Mouse (Mus musculus) forebrain, embryonic 11.5 days (tissue): ENCODE data around the gene Shroom4. TPM values are rescaled to one million over a fixed set of nuclear protein-coding genes. Genes with fewer than 3 reads are reported as not detected.

Experiments used
- ATAC-seq: fragments of 200-750 bp; cut with Nextera tagmentation; replicated peaks from 2 replicates; pipeline ENCODE4 v1.8.0; 2017; ENCODE audit warnings: moderate TSS enrichment; ENCODE audit not compliant: low FRiP score
- DNase-seq: peaks from one replicate; pipeline ENCODE4 v3.0.0-alpha.2; 2017; ENCODE audit warnings: low spot score
- H3K27ac ChIP-seq: fragments of 300-500 bp; sonication (generic); 2 replicates; pipeline ENCODE4 v1.5.1; 2014; ENCODE audit warnings: low read depth, low read length
- H3K27me3 ChIP-seq: fragments of 300-500 bp; sonication (generic); 2 replicates; pipeline ENCODE4 v1.6.1; 2014; ENCODE audit warnings: mild to moderate bottlenecking, low read length, mixed read lengths; ENCODE audit not compliant: control insufficient read depth, insufficient read depth
- H3K36me3 ChIP-seq: fragments of 300-500 bp; sonication (generic); 2 replicates; pipeline ENCODE4 v1.6.1; 2014; ENCODE audit warnings: mild to moderate bottlenecking, low read length, moderate library complexity, mixed read lengths; ENCODE audit not compliant: control insufficient read depth, insufficient read depth
- H3K4me1 ChIP-seq: fragments of 300-500 bp; sonication (generic); replicated peaks from 2 replicates; pipeline ENCODE4 v1.6.1; 2014; ENCODE audit warnings: low read length, mixed read lengths; ENCODE audit not compliant: control insufficient read depth, insufficient read depth
- H3K4me2 ChIP-seq: fragments of 300-500 bp; sonication (generic); 2 replicates; pipeline ENCODE4 v1.6.1; 2014; ENCODE audit warnings: low read depth, mild to moderate bottlenecking, low read length, moderate library complexity, mixed read lengths; ENCODE audit not compliant: severe bottlenecking
- H3K4me3 ChIP-seq: fragments of 300-500 bp; sonication (generic); 2 replicates; pipeline ENCODE4 v1.5.1; 2014; ENCODE audit warnings: low read depth, low read length
- H3K9ac ChIP-seq: fragments of 300-500 bp; sonication (generic); 2 replicates; pipeline ENCODE4 v1.6.1; 2014; ENCODE audit warnings: low read length
- H3K9me3 ChIP-seq: fragments of 300-500 bp; sonication (generic); 2 replicates; pipeline ENCODE4 v1.6.1; 2016; ENCODE audit warnings: low read length, mixed read lengths; ENCODE audit not compliant: control insufficient read depth
- WGBS: fragments of 180-500 bp; shearing (Covaris S2); extraction: QIAGEN DNeasy Blood & Tissue Kit; methylation state at CpG from one replicate; pipeline ENCODE4 v1.1.7; 2014; 5-methylcytosine and 5-hydroxymethylcytosine counted together
- polyA plus RNA-seq: library from polyadenylated mRNA; unstranded; fragments of >200 nt; fragmentation: Nextera tagmentation; extraction: Ambion mirVana; gene quantifications from 2 replicates; pipeline ENCODE4 v1.2.1, GENCODE M21; 2014

Gene Shroom4
- polyA plus RNA-seq = 5.4 and 6.0 TPM in 2 replicates

DNA sequence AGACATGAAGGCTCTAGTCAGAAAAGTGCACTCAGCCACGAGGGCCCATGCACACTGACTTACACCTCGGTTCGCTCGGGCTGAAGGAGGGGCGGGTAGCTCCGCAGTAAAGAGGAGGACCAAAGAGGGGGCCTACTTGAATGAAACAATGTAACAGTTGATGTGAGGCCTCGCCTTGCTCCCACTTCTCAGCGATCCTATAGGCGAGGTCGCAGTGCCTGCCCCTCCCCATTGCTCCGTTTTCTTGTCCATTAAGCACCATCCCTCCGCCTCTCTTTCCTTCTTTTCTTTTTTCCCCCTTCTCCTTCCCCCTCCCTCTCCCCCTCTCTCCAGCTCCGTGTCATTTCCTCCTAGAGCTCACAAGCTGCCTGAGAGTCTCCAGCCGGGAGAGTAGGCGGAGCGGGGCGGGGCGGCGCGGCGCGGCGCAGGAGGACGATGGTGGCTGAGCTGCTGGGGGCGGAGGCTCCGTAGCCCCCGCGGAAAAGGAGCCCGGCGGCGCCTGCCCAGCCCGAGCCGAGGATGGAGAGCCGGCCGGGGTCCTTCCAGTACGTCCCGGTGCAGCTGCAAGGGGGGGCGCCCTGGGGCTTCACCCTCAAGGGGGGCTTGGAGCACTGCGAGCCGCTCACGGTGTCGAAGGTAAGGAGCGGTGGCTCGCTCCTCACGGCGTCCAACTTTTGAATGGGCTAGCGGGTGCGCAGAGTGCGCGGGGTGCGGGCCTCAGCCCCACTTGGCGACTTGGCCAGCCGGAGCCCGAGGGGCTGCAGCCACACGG, at the start of gene Shroom4:
Gene Shroom4 (plus strand): TSS at position 229 of the 772 bp plus-strand sequence.
- no peaks in the 10 kb centered on the region for H3K27me3 ChIP-seq
- ATAC-seq (peak; percentile 95), DNase-seq (peak; percentile 85)
- WGBS = 8% methylated on average over 46 of the region's 55 CpGs
- no peaks in the 10 kb centered on the region for H3K36me3 ChIP-seq
- H3K27ac ChIP-seq = peak within 1 kb of the TSS; percentile 57
- no peaks in the 10 kb centered on the region for H3K4me1 ChIP-seq
- H3K4me3 ChIP-seq = peak within 1 kb of the TSS; percentile 56
- H3K9me3 ChIP-seq = no peaks in the 10 kb centered on the region
- H3K9ac ChIP-seq = peak within 1 kb of the TSS; percentile 65
- H3K4me2 ChIP-seq = peak within 1 kb of the TSS; percentile 51

DNA sequence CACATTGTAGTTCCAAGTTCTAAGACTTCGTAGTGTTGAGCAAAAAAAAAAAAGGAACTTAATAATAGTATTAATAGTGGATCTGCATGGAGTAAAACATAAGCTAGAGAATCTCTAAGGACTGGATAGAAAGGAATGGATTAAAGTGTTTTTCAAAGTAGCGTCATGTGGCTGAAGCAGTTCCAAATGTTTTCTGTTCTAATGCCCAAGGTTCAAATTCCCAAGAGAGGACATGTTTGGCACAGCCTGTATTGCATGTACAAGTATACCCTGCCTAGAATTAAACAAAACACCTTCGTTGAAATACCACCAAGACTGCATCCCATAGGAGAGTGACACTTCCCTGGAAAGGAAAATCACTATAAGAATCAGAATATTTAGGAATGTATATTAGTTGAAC, 42.8 kb upstream of the Shroom4 start:
- ATAC-seq = no peak
- 84% methylated on average over 3 of the region's 3 CpGs for WGBS

DNA sequence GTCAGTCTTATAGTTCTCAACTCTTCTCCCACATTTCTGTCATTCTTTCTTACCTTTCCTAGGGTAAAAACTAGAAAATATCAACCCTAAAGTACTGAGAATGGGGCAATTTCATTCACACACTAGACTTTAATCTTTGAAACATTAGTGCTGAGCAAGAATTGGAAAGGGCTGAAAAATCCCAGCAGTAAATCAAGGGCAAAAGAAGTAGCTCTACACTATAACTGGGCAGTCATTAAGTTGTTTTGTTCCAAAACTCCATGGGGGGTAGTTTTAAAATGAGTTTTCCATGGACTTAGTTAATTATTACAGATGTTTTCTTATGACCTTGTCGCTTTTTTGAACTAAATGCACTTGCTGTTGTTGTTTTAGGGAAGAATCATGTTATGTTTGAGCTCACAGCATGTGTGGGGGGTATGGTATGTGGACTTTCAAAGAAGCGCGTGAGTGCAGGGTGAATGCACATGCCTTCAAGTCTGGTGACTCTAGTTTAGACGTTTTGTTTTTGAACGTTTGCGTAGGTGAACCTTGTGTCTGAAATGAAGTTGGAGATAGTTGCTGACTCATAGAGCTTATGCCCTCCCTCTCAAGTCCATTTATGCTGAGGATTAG, 42.0 kb upstream of the Shroom4 start:
- no peak for ATAC-seq
- H3K36me3 ChIP-seq = no peaks in the 10 kb centered on the region
- no peak overlapping the region for H3K27ac ChIP-seq
- no peak overlapping the region for H3K4me3 ChIP-seq
- 70% methylated on average over 6 of the region's 6 CpGs for WGBS
- DNase-seq = no peak
- no peaks in the 10 kb centered on the region for H3K9me3 ChIP-seq
- no peaks in the 10 kb centered on the region for H3K4me1 ChIP-seq
- H3K27me3 ChIP-seq = no peaks in the 10 kb centered on the region
- H3K9ac ChIP-seq = no peak overlapping the region
- H3K4me2 ChIP-seq = no peak overlapping the region

More for the DNA sequence above, 42.8 kb upstream of the Shroom4 start:
- no peak overlapping the region for H3K27ac ChIP-seq
- H3K36me3 ChIP-seq = no peaks in the 10 kb centered on the region
- no peak overlapping the region for H3K4me2 ChIP-seq
- no peak overlapping the region for H3K4me3 ChIP-seq
- DNase-seq = no peak
- H3K9ac ChIP-seq = no peak overlapping the region
- no peaks in the 10 kb centered on the region for H3K9me3 ChIP-seq
- no peaks in the 10 kb centered on the region for H3K27me3 ChIP-seq
- no peaks in the 10 kb centered on the region for H3K4me1 ChIP-seq

DNA sequence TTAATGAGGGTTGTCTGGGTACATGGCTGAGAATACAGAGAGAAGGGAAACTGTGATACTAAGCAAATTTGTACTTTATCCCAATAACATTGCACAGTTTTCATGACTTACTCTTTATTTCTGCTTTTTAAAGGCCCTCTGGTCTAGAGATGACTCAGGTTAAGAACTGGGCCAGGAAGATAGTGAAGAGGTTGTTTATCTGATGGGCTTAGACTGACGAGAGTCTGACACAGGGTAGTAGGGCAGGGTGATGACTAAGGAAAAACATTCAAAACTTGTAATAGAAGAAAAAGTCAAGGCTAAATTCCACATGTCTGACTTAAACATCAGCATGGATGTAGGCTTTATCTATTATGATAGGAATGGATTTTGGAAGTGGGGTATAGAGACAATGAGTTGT, 30.8 kb upstream of the Shroom4 start:
- Histone ChIP-seq H3K9ac (no peak overlapping the region), H3K4me2 (no peak overlapping the region), H3K4me1 (no peaks in the 10 kb centered on the region), H3K27me3 (no peaks in the 10 kb centered on the region), H3K36me3 (no peaks in the 10 kb centered on the region), H3K9me3 (no peaks in the 10 kb centered on the region), H3K4me3 (no peak overlapping the region), H3K27ac (no peak overlapping the region)
- ATAC-seq (no peak), DNase-seq (no peak)
- WGBS = 96% methylated on average over 1 of the region's 1 CpGs

DNA sequence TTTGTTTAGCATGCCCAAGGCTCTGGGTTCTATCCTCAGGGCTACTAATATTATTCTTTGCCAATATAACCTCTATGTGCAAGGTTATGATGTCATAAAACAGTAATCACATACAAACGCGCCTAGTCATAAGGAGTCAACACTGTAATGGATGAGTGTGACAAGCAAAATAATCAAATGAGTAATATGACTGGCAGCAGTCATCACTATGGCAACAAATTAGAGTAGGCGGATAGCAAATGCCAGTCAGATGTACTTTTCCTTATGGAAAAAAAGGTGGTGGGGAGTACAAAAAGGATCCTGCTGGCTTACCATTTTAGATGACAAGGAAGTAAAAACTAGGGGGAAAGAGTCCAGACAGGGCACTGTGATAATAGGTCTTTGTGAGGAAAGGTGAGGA, 28.9 kb upstream of the Shroom4 start:
- H3K27ac ChIP-seq = no peak overlapping the region
- H3K36me3 ChIP-seq = no peaks in the 10 kb centered on the region
- no peak overlapping the region for H3K4me3 ChIP-seq
- DNase-seq (no peak), ATAC-seq (no peak)
- no peak overlapping the region for H3K4me2 ChIP-seq
- 86% methylated on average over 3 of the region's 3 CpGs for WGBS
- H3K4me1 ChIP-seq = no peaks in the 10 kb centered on the region
- no peaks in the 10 kb centered on the region for H3K9me3 ChIP-seq
- no peak overlapping the region for H3K9ac ChIP-seq
- no peaks in the 10 kb centered on the region for H3K27me3 ChIP-seq

DNA sequence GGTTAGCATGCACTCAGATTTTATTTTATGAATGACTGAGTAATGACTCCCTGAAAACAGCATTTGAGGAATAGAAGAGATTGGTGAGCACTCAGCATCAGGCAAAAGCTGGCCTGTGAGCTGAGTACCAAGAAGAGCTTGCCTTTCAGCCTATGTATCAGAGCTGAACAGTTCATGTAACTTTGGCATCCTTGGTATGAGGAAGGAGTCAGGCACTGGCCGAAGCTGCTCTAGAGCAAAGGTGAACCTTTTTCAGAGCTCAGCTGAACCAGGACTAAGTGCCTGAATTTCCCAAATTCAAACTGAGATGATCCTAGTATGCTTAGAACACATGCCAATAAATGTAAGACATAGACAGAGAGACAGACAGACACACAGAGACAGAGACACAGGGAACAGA, 5.8 kb upstream of the Shroom4 start:
- Histone ChIP-seq H3K9me3 (no peaks in the 10 kb centered on the region), H3K36me3 (no peaks in the 10 kb centered on the region), H3K27ac (no peak overlapping the region), H3K4me2 (no peak overlapping the region), H3K4me1 (no peaks in the 10 kb centered on the region), H3K4me3 (no peak overlapping the region), H3K27me3 (no peaks in the 10 kb centered on the region), H3K9ac (no peak overlapping the region)
- 79% methylated on average over 1 of the region's 1 CpGs for WGBS
- ATAC-seq (no peak), DNase-seq (no peak)

DNA sequence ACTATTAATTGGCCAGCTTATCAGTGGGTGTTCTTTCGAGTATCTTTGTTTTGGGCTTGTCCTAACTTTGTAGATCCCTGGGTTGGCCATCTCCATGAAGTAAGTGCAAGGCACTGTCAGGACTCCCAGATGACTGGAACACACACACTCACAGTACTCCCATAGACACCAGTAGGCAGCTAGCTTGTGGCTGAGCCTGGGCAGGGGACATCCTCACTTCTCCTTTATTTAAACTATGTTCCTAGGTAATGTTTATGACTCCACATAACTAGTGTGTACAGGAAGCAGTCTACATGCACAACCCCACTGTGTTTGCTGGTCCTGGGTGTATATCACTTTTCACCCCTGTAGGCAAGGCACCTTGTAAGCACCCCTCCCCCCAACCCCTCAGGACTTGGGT, 461 bp upstream of the Shroom4 start:
- Histone ChIP-seq H3K27me3 (no peaks in the 10 kb centered on the region), H3K4me2 (peak overlapping the region; percentile 51), H3K9ac (peak overlapping the region; percentile 8; the same call in 1 of the 2 replicates), H3K27ac (no peak overlapping the region), H3K4me1 (no peaks in the 10 kb centered on the region), H3K9me3 (no peaks in the 10 kb centered on the region), H3K4me3 (peak overlapping the region; percentile 56), H3K36me3 (no peaks in the 10 kb centered on the region)
- ATAC-seq (no peak; the same call in 1 of the 2 replicates), DNase-seq (no peak)
- 53% methylated on average over 1 of the region's 1 CpGs for WGBS

DNA sequence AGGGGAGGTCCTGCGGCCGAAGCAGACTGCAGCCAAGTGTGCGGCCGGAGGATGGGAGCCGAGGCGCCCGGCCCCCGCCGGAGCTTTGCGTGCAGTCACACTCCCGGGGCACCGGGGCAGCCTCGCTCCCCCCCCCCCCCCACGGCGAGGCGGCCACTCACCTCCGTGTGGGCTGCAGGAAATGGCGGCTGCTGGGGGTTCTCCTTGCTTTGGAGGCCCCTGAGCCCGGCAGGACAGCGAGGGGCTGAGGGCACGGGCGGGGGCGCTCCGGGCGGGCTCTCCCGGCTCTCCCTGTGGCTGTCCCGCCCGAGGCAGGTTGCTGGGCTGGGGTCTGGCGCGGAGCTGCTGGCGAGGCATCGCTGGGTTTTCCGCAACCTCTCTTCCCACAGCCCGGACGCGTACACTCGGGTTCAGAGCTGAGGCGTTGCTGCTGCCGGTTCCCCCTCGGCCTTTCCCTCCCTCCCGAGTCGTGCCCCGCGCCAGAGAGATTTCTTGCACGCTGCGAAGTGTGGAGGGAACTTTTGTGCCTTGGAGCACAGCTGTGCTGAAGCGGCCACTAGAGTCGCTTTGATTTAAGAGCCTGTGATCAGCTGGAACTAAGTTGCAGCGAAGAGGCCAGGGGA, 855 bp downstream of the Shroom4 start:
- Histone ChIP-seq H3K4me3 (peak overlapping the region; percentile 56), H3K9ac (peak overlapping the region; percentile 65), H3K27me3 (no peaks in the 10 kb centered on the region), H3K27ac (peak overlapping the region; percentile 57), H3K4me1 (no peaks in the 10 kb centered on the region), H3K36me3 (no peaks in the 10 kb centered on the region), H3K9me3 (no peaks in the 10 kb centered on the region), H3K4me2 (peak overlapping the region; percentile 51)
- DNase-seq = peak; percentile 53
- 25% methylated on average over 29 of the region's 49 CpGs for WGBS
- peak; percentile 48 for ATAC-seq
